Comparison of ENCODE assay signal across 12 mouse cellular contexts in the genomic region with DNA sequence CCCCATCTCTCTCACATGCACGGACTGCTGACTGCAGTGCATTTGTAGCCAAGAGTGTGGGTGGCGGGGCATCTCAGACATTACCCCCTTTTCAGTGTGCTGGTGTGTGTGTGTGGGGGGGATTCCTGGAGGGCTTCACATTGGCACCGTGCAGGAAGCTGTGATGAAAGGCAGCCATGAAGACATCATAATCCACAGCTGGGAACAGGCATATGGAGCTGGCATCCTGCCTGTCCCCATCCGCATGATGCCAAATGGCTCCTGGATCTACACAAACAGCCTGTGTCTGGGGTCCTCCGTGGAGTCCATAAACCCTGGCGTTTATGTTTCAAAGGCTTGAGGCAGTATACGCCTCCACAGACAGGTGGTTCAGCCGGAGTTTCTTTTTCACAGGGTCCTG.
DNase-seq lines count a peak whose midpoint lies in the region; ATAC-seq and TF ChIP-seq lines count a peak whose summit lies in the region.
"Had no signal": no experiment of that assay in that cellular context is flagged by ENCODE, and none has a peak within 500 bp of the region (broad histone marks: within the 10 kb centered on the region; RNA-seq: fewer than 3 reads in every experiment).

No protein-coding gene starts in this region.

- ATAC-seq in embryonic facial prominence, embryonic 13.5 days (ENCODE audit: insufficient number of reproducible peaks, insufficient read depth, low FRiP score, low TSS enrichment, low read depth), result 0 out of 2 replicates have a peak, but pooled peaks have one; percentile 12
- ATAC-seq in lung, embryonic 16.5 days (ENCODE audit: low read depth), result peak; percentile 55
- ATAC-seq in midbrain, embryonic 15.5 days (replicated peaks), result peak; percentile 35; the same call in 1 of the 2 replicates
- ATAC-seq in liver, postnatal 0 days, result no peak

- no peak for TF ChIP-seq CTCF in liver, postnatal 0 days (IDR thresholded peaks at IDR 0.05; ENCODE audit: low read depth)

- H3K4me1 ChIP-seq in embryonic facial prominence, embryonic 13.5 days, result peaks cover 55% of the 10 kb centered on the region
- peaks cover 52% of the 10 kb centered on the region for H3K4me1 ChIP-seq in embryonic facial prominence, embryonic 10.5 days
- peaks cover 31% of the 10 kb centered on the region for H3K4me1 ChIP-seq in lung, embryonic 16.5 days (replicated peaks; ENCODE audit: control insufficient read depth, insufficient read depth, low read length)
- H3K4me1 ChIP-seq in midbrain, embryonic 15.5 days, result peaks cover 18% of the 10 kb centered on the region
- H3K4me1 ChIP-seq in liver, postnatal 0 days (ENCODE audit: insufficient read depth), result no peaks in the 10 kb centered on the region

- no peak overlapping the region for H3K4me3 ChIP-seq in embryonic facial prominence, embryonic 13.5 days
- H3K4me3 ChIP-seq in embryonic facial prominence, embryonic 10.5 days, result no peak overlapping the region
- no peak overlapping the region for H3K4me3 ChIP-seq in lung, embryonic 16.5 days (ENCODE audit: low read length)
- H3K4me3 ChIP-seq in midbrain, embryonic 15.5 days, result no peak overlapping the region
- no peak overlapping the region for H3K4me3 ChIP-seq in liver, postnatal 0 days (ENCODE audit: low read depth, low read length)
- H3K4me3 ChIP-seq: heart, embryonic 13.5 days had no signal

- no peak for TF ChIP-seq EP300 in liver, postnatal 0 days (IDR thresholded peaks at IDR 0.05; ENCODE audit: low read depth)

- no peak overlapping the region for H3K9ac ChIP-seq in embryonic facial prominence, embryonic 13.5 days
- H3K9ac ChIP-seq in lung, embryonic 16.5 days (ENCODE audit: low read length), result no peak overlapping the region
- no peak overlapping the region for H3K9ac ChIP-seq in midbrain, embryonic 15.5 days
- H3K9ac ChIP-seq in liver, postnatal 0 days (replicated peaks), result no peak overlapping the region
- H3K9ac ChIP-seq: heart, embryonic 13.5 days had no signal

- 0 out of 2 replicates have a peak overlapping the region, but pooled peaks have one; percentile 2 for H3K4me2 ChIP-seq in embryonic facial prominence, embryonic 13.5 days
- H3K4me2 ChIP-seq in lung, embryonic 16.5 days (ENCODE audit: low read depth, low read length), result no peak overlapping the region
- H3K4me2 ChIP-seq in midbrain, embryonic 15.5 days, result no peak overlapping the region
- H3K4me2 ChIP-seq in liver, postnatal 0 days (ENCODE audit: low read depth, low read length), result no peak overlapping the region
- H3K4me2 ChIP-seq: heart, embryonic 13.5 days had no signal

- H3K27ac ChIP-seq in embryonic facial prominence, embryonic 13.5 days, result peak overlapping the region; percentile 69
- H3K27ac ChIP-seq in embryonic facial prominence, embryonic 10.5 days (replicated peaks), result no peak overlapping the region; the same call in 1 of the 2 replicates
- H3K27ac ChIP-seq in lung, embryonic 16.5 days (ENCODE audit: low read length), result peak overlapping the region; percentile 73
- H3K27ac ChIP-seq in midbrain, embryonic 15.5 days, result no peak overlapping the region
- H3K27ac ChIP-seq in liver, postnatal 0 days (ENCODE audit: low read depth), result no peak overlapping the region
- H3K27ac ChIP-seq: heart, embryonic 13.5 days had no signal

- no peaks in the 10 kb centered on the region for H3K27me3 ChIP-seq in embryonic facial prominence, embryonic 13.5 days
- H3K27me3 ChIP-seq in embryonic facial prominence, embryonic 10.5 days (replicated peaks; ENCODE audit: low read depth, poor library complexity, severe bottlenecking), result 0 out of 2 replicates have a peak, but pooled peaks cover 15% of the 10 kb centered on the region
- no peaks in the 10 kb centered on the region for H3K27me3 ChIP-seq in lung, embryonic 16.5 days (ENCODE audit: control insufficient read depth, insufficient read depth, low read depth, low read length)
- no peaks in the 10 kb centered on the region for H3K27me3 ChIP-seq in midbrain, embryonic 15.5 days (replicated peaks)
- H3K27me3 ChIP-seq in liver, postnatal 0 days (ENCODE audit: insufficient read depth, low read length), result 0 out of 2 replicates have a peak, but pooled peaks cover 2% of the 10 kb centered on the region
- H3K27me3 ChIP-seq: heart, embryonic 13.5 days had no signal

- H3K36me3 ChIP-seq in embryonic facial prominence, embryonic 13.5 days, result no peaks in the 10 kb centered on the region
- H3K36me3 ChIP-seq in embryonic facial prominence, embryonic 10.5 days (replicated peaks), result no peaks in the 10 kb centered on the region
- H3K36me3 ChIP-seq in lung, embryonic 16.5 days (ENCODE audit: control insufficient read depth, insufficient read depth, low read length), result no peaks in the 10 kb centered on the region
- no peaks in the 10 kb centered on the region for H3K36me3 ChIP-seq in midbrain, embryonic 15.5 days (replicated peaks)
- H3K36me3 ChIP-seq in liver, postnatal 0 days (replicated peaks; ENCODE audit: insufficient read depth, low read length), result no peaks in the 10 kb centered on the region
- H3K36me3 ChIP-seq: heart, embryonic 13.5 days had no signal

- no peak for DNase-seq in embryonic facial prominence, embryonic 10.5 days (ENCODE audit: low spot score)
- no peak for DNase-seq in lung, postnatal 10 days
- DNase-seq in layer of hippocampus, adult 8-10 months (ENCODE audit: low spot score in 2 of 2), result peak; percentile 26 to 66
- no peak for DNase-seq in liver, postnatal 0 days
- DNase-seq in spleen, postnatal 10 days (ENCODE audit: low spot score in 2 of 2), result no peak
- DNase-seq: adrenal gland, postnatal 14 days; cerebellum, adult 9-11 months; kidney, adult 11 months had no signal

- H3K9me3 ChIP-seq in embryonic facial prominence, embryonic 13.5 days, result no peaks in the 10 kb centered on the region
- H3K9me3 ChIP-seq in embryonic facial prominence, embryonic 10.5 days, result no peaks in the 10 kb centered on the region
- no peaks in the 10 kb centered on the region for H3K9me3 ChIP-seq in lung, embryonic 16.5 days (ENCODE audit: control insufficient read depth, low read length)
- no peaks in the 10 kb centered on the region for H3K9me3 ChIP-seq in midbrain, embryonic 15.5 days
- H3K9me3 ChIP-seq in liver, postnatal 0 days (ENCODE audit: low read length), result no peaks in the 10 kb centered on the region
- H3K9me3 ChIP-seq: heart, embryonic 13.5 days had no signal

- 43% methylated on average over 8 of the region's 8 CpGs for WGBS in embryonic facial prominence, embryonic 13.5 days
- WGBS in embryonic facial prominence, embryonic 10.5 days, result 84% methylated on average over 8 of the region's 8 CpGs
- 59% methylated on average over 8 of the region's 8 CpGs for WGBS in lung, embryonic 16.5 days
- WGBS in midbrain, embryonic 15.5 days, result 67% methylated on average over 8 of the region's 8 CpGs
- 78% methylated on average over 8 of the region's 8 CpGs for WGBS in liver, postnatal 0 days (ENCODE audit: insufficient replicate concordance)

Comparison
In these comparisons a context has a peak if more than half of its experiments do, and no peak if none do; other contexts are left out.
1. H3K27ac ChIP-seq: peak in embryonic facial prominence, embryonic 13.5 days (single experiment) and lung, embryonic 16.5 days (single experiment); none in embryonic facial prominence, embryonic 10.5 days (single experiment), midbrain, embryonic 15.5 days (single experiment) and liver, postnatal 0 days (single experiment).
2. DNase-seq: peak in layer of hippocampus, adult 8-10 months (2 of 2); none in embryonic facial prominence, embryonic 10.5 days (single experiment), lung, postnatal 10 days (single experiment), liver, postnatal 0 days (single experiment) and spleen, postnatal 10 days (0 of 2).